Mouse (Mus musculus) lung, postnatal 0 days (tissue): ENCODE results near the gene Sms.

Experiments
- CTCF ChIP-seq: IDR thresholded peaks from 2 replicates; pipeline ENCODE4 v1.5.1; 2016; ENCODE audit warnings: antibody characterized with exemption, mild to moderate bottlenecking
- EP300 ChIP-seq: IDR thresholded peaks from 2 replicates; pipeline ENCODE4 v1.6.1; 2016; ENCODE audit warnings: antibody characterized with exemption, mild to moderate bottlenecking, control low read depth

GRCm38 (mm10) chrX:157419451-157419850, 72.6 kb downstream of the Sms start:
- TF ChIP-seq CTCF: no peak
- no peak for TF ChIP-seq EP300
